Mouse (Mus musculus) hindbrain, embryonic 11.5 days (tissue): Measurements from ENCODE around the gene Bpifa2. TPM values are rescaled to one million over a fixed set of nuclear protein-coding genes. Genes with fewer than 3 reads are reported as not detected.

Experiments used
- ATAC-seq: fragments of 200-750 bp; cut with Nextera tagmentation; 2 replicates; pipeline ENCODE4 v1.8.0; 2017; ENCODE audit warnings: mild to moderate bottlenecking, moderate TSS enrichment, moderate library complexity; ENCODE audit not compliant: low FRiP score
- DNase-seq: peaks from one replicate; pipeline ENCODE4 v3.0.0-alpha.2; 2015; ENCODE audit warnings: low spot score
- H3K27ac ChIP-seq: fragments of 300-500 bp; sonication (generic); 2 replicates; pipeline ENCODE4 v1.5.1; 2014; ENCODE audit warnings: mild to moderate bottlenecking, low read depth, low read length
- H3K27me3 ChIP-seq: fragments of 300-500 bp; sonication (generic); 2 replicates; pipeline ENCODE4 v1.6.1; 2014; ENCODE audit warnings: mild to moderate bottlenecking, low read length, moderate library complexity, mixed read lengths; ENCODE audit not compliant: control insufficient read depth, insufficient read depth
- H3K36me3 ChIP-seq: fragments of 300-500 bp; sonication (generic); 2 replicates; pipeline ENCODE4 v1.6.1; 2014; ENCODE audit warnings: mild to moderate bottlenecking, low read length, moderate library complexity, mixed read lengths; ENCODE audit not compliant: control insufficient read depth, insufficient read depth
- H3K4me1 ChIP-seq: fragments of 300-500 bp; sonication (generic); replicated peaks from 2 replicates; pipeline ENCODE4 v1.6.1; 2014; ENCODE audit warnings: low read length, mixed read lengths; ENCODE audit not compliant: control insufficient read depth, insufficient read depth
- H3K4me2 ChIP-seq: fragments of 300-500 bp; sonication (generic); replicated peaks from 2 replicates; pipeline ENCODE4 v1.6.1; 2014; ENCODE audit warnings: mild to moderate bottlenecking, low read depth, low read length
- H3K4me3 ChIP-seq: fragments of 300-500 bp; sonication (generic); 2 replicates; pipeline ENCODE4 v1.5.1; 2014; ENCODE audit warnings: low read depth, low read length
- H3K9ac ChIP-seq: fragments of 300-500 bp; sonication (generic); 2 replicates; pipeline ENCODE4 v1.6.1; 2014; ENCODE audit warnings: low read depth, low read length
- H3K9me3 ChIP-seq: fragments of 300-500 bp; sonication (generic); 2 replicates; pipeline ENCODE4 v1.6.1; 2016; ENCODE audit warnings: low read length; ENCODE audit not compliant: control insufficient read depth
- WGBS: fragments of 180-500 bp; shearing (Covaris S2); extraction: QIAGEN DNeasy Blood & Tissue Kit; methylation state at CpG from one replicate; pipeline ENCODE4 v1.1.7; 2014; 5-methylcytosine and 5-hydroxymethylcytosine counted together
- polyA plus RNA-seq: library from polyadenylated mRNA; unstranded; fragments of >200 nt; fragmentation: Nextera tagmentation; extraction: Ambion mirVana; gene quantifications from 2 replicates; pipeline ENCODE4 v1.2.1, GENCODE M21; 2014

The Bpifa2 gene
- not detected in 2 replicates for polyA plus RNA-seq

- no peak for DNase-seq
- Histone ChIP-seq H3K9ac (no peak within 1 kb of the TSS), H3K9me3 (no peaks in the 10 kb centered on the region), H3K27ac (no peak within 1 kb of the TSS), H3K4me2 (no peak within 1 kb of the TSS), H3K4me1 (no peaks in the 10 kb centered on the region), H3K4me3 (no peak within 1 kb of the TSS), H3K27me3 (no peaks in the 10 kb centered on the region), H3K36me3 (no peaks in the 10 kb centered on the region)
- 85% methylated on average over 3 of the region's 3 CpGs for WGBS
- no peak for ATAC-seq
Observed at GRCm38 (mm10) chr2:154007965-154008364, at the start of gene Bpifa2. TSS of gene Bpifa2 (plus strand) at chr2:154008265.

- no peak for ATAC-seq
- Histone ChIP-seq H3K27ac (no peak overlapping the region), H3K4me1 (no peaks in the 10 kb centered on the region), H3K36me3 (no peaks in the 10 kb centered on the region), H3K4me3 (no peak overlapping the region), H3K27me3 (no peaks in the 10 kb centered on the region), H3K9ac (no peak overlapping the region), H3K4me2 (no peak overlapping the region), H3K9me3 (no peaks in the 10 kb centered on the region)
- DNase-seq = no peak
- 74% methylated on average over 4 of the region's 4 CpGs for WGBS
Observed at GRCm38 (mm10) chr2:153962821-153963331, 45.2 kb upstream of the Bpifa2 start.

- no peaks in the 10 kb centered on the region for H3K9me3 ChIP-seq
- no peak overlapping the region for H3K27ac ChIP-seq
- no peak for ATAC-seq
- H3K4me1 ChIP-seq = no peaks in the 10 kb centered on the region
- DNase-seq = no peak
- no peaks in the 10 kb centered on the region for H3K36me3 ChIP-seq
- no peak overlapping the region for H3K4me2 ChIP-seq
- no peaks in the 10 kb centered on the region for H3K27me3 ChIP-seq
- no peak overlapping the region for H3K9ac ChIP-seq
- no peak overlapping the region for H3K4me3 ChIP-seq
- 100% methylated on average over 1 of the region's 1 CpGs for WGBS
Observed at GRCm38 (mm10) chr2:153963334-153963733, 44.7 kb upstream of the Bpifa2 start.

GRCm38 (mm10) chr2:153970221-153970620, 37.8 kb upstream of the Bpifa2 start:
- Histone ChIP-seq H3K27me3 (no peaks in the 10 kb centered on the region), H3K36me3 (no peaks in the 10 kb centered on the region), H3K9ac (no peak overlapping the region), H3K4me2 (no peak overlapping the region), H3K4me1 (no peaks in the 10 kb centered on the region), H3K4me3 (no peak overlapping the region), H3K9me3 (no peaks in the 10 kb centered on the region), H3K27ac (no peak overlapping the region)
- WGBS = 72% methylated on average over 5 of the region's 5 CpGs
- no peak for DNase-seq
- ATAC-seq = no peak

GRCm38 (mm10) chr2:153974582-153974981, 33.5 kb upstream of the Bpifa2 start, which contains the start of gene Bpifa6:
TSS of gene Bpifa6 (plus strand) at chr2:153974945.
- H3K4me1 ChIP-seq = no peaks in the 10 kb centered on the region
- H3K9ac ChIP-seq = no peak within 1 kb of the TSS
- no peaks in the 10 kb centered on the region for H3K36me3 ChIP-seq
- ATAC-seq = no peak
- 78% methylated on average over 5 of the region's 5 CpGs for WGBS
- H3K27me3 ChIP-seq = no peaks in the 10 kb centered on the region
- H3K27ac ChIP-seq = no peak within 1 kb of the TSS
- H3K4me3 ChIP-seq = no peak within 1 kb of the TSS
- no peak for DNase-seq
- no peak within 1 kb of the TSS for H3K4me2 ChIP-seq
- no peaks in the 10 kb centered on the region for H3K9me3 ChIP-seq

- 4% methylated on average over 7 of the region's 7 CpGs for WGBS
- Histone ChIP-seq H3K4me2 (no peak overlapping the region), H3K9me3 (no peaks in the 10 kb centered on the region), H3K27me3 (no peaks in the 10 kb centered on the region), H3K4me3 (no peak overlapping the region), H3K36me3 (no peaks in the 10 kb centered on the region), H3K9ac (no peak overlapping the region), H3K4me1 (no peaks in the 10 kb centered on the region), H3K27ac (no peak overlapping the region)
- peak; percentile 59; the same call in 1 of the 2 replicates for ATAC-seq
- DNase-seq = peak; percentile 88
Observed at GRCm38 (mm10) chr2:153995770-153996169, 12.3 kb upstream of the Bpifa2 start.

GRCm38 (mm10) chr2:154000501-154000900, 7.6 kb upstream of the Bpifa2 start:
- H3K4me1 ChIP-seq = no peaks in the 10 kb centered on the region
- 83% methylated on average over 3 of the region's 3 CpGs for WGBS
- no peak for DNase-seq

GRCm38 (mm10) chr2:154001056-154001455, 7.0 kb upstream of the Bpifa2 start:
- Histone ChIP-seq H3K9ac (no peak overlapping the region), H3K4me3 (no peak overlapping the region), H3K4me2 (no peak overlapping the region), H3K27me3 (no peaks in the 10 kb centered on the region), H3K4me1 (no peaks in the 10 kb centered on the region), H3K36me3 (no peaks in the 10 kb centered on the region), H3K27ac (no peak overlapping the region), H3K9me3 (no peaks in the 10 kb centered on the region)
- no peak for DNase-seq
- ATAC-seq = no peak

More at GRCm38 (mm10) chr2:154000501-154000900, 7.6 kb upstream of the Bpifa2 start:
- Histone ChIP-seq H3K4me2 (no peak overlapping the region), H3K36me3 (no peaks in the 10 kb centered on the region), H3K27me3 (no peaks in the 10 kb centered on the region), H3K9ac (no peak overlapping the region), H3K27ac (no peak overlapping the region), H3K9me3 (no peaks in the 10 kb centered on the region), H3K4me3 (no peak overlapping the region)
- no peak for ATAC-seq

GRCm38 (mm10) chr2:154004456-154004855, 3.6 kb upstream of the Bpifa2 start:
- Histone ChIP-seq H3K27ac (no peak overlapping the region), H3K36me3 (no peaks in the 10 kb centered on the region), H3K9ac (no peak overlapping the region), H3K9me3 (no peaks in the 10 kb centered on the region), H3K27me3 (no peaks in the 10 kb centered on the region), H3K4me1 (no peaks in the 10 kb centered on the region), H3K4me2 (no peak overlapping the region), H3K4me3 (no peak overlapping the region)
- 71% methylated on average over 1 of the region's 1 CpGs for WGBS
- DNase-seq (no peak), ATAC-seq (no peak)
